Mouse (Mus musculus): Measurements from ENCODE around the gene Csad.

- no peak for TF ChIP-seq CTCF (IDR thresholded peaks at IDR 0.05; ENCODE audit: low read depth, low read length)
- no peak for TF ChIP-seq POLR2A (IDR thresholded peaks at IDR 0.05; ENCODE audit: borderline replicate concordance, low read depth, low read length)
Measured at GRCm38 (mm10) chr15:102186239-102186638, 18.3 kb downstream of the Csad start.

Measured in bone marrow macrophage, adult 2 months (primary cell).